Mouse (Mus musculus) midbrain, embryonic 16.5 days (tissue): Measurements from ENCODE around the gene Ubqln4. TPM values are rescaled to one million over a fixed set of nuclear protein-coding genes. Genes with fewer than 3 reads are reported as not detected.

Experiments
- ATAC-seq: fragments of 200-750 bp; cut with Nextera tagmentation; 2 replicates; pipeline ENCODE4 v1.8.0; 2017; ENCODE audit warnings: moderate TSS enrichment
- H3K27ac ChIP-seq: fragments of 300-500 bp; sonication (generic); 2 replicates; pipeline ENCODE4 v1.5.1; 2014; ENCODE audit warnings: mild to moderate bottlenecking, low read length, mixed read lengths
- H3K27me3 ChIP-seq: fragments of 300-500 bp; sonication (generic); 2 replicates; pipeline ENCODE4 v1.6.1; 2014; ENCODE audit warnings: low read depth, low read length, mixed read lengths; ENCODE audit not compliant: control insufficient read depth, insufficient read depth
- H3K36me3 ChIP-seq: fragments of 300-500 bp; sonication (generic); 2 replicates; pipeline ENCODE4 v1.6.1; 2014; ENCODE audit warnings: mild to moderate bottlenecking, low read length, moderate library complexity, mixed read lengths; ENCODE audit not compliant: control insufficient read depth, insufficient read depth
- H3K4me1 ChIP-seq: fragments of 300-500 bp; sonication (generic); 2 replicates; pipeline ENCODE4 v1.6.1; 2014; ENCODE audit warnings: mild to moderate bottlenecking, low read length, mixed read lengths; ENCODE audit not compliant: control insufficient read depth, insufficient read depth
- H3K4me2 ChIP-seq: fragments of 300-500 bp; sonication (generic); 2 replicates; pipeline ENCODE4 v1.6.1; 2014; ENCODE audit warnings: mild to moderate bottlenecking, low read length, mixed read lengths
- H3K4me3 ChIP-seq: fragments of 300-500 bp; sonication (generic); 2 replicates; pipeline ENCODE4 v1.5.1; 2014; ENCODE audit warnings: low read depth, mild to moderate bottlenecking, low read length, moderate library complexity, mixed read lengths
- H3K9ac ChIP-seq: fragments of 300-500 bp; sonication (generic); 2 replicates; pipeline ENCODE4 v1.6.1; 2014; ENCODE audit warnings: low read depth, low read length, mixed read lengths
- H3K9me3 ChIP-seq: fragments of 300-500 bp; sonication (generic); replicated peaks from 2 replicates; pipeline ENCODE4 v1.6.1; 2014; ENCODE audit warnings: mild to moderate bottlenecking, low read length, mixed read lengths; ENCODE audit not compliant: control insufficient read depth, poor library complexity, severe bottlenecking
- WGBS: fragments of 180-500 bp; shearing (Covaris S2); extraction: QIAGEN DNeasy Blood & Tissue Kit; methylation state at CpG from one replicate; pipeline ENCODE4 v1.1.7; 2014; 5-methylcytosine and 5-hydroxymethylcytosine counted together
- polyA plus RNA-seq: library from polyadenylated mRNA; unstranded; fragments of >200 nt; fragmentation: Nextera tagmentation; extraction: Ambion mirVana; gene quantifications from 2 replicates; pipeline ENCODE4 v1.2.1, GENCODE M21; 2015

Gene Ubqln4
- 39.8 and 41.3 TPM in 2 replicates for polyA plus RNA-seq

GRCm38 (mm10) chr3:88553525-88553879, at the start of gene Ubqln4:
TSS of gene Ubqln4 (plus strand) at chr3:88553758.
- H3K4me1 ChIP-seq, result peaks cover 26% of the 10 kb centered on the region
- WGBS, result under 1% methylated on average over 33 of the region's 37 CpGs
- peak within 1 kb of the TSS; percentile 96 for H3K9ac ChIP-seq
- peak; percentile 89 for ATAC-seq
- peaks cover 9% of the 10 kb centered on the region for H3K36me3 ChIP-seq
- H3K4me2 ChIP-seq, result peak within 1 kb of the TSS; percentile 88
- peak within 1 kb of the TSS; percentile 93 for H3K27ac ChIP-seq
- no peaks in the 10 kb centered on the region for H3K27me3 ChIP-seq
- H3K4me3 ChIP-seq, result peak within 1 kb of the TSS; percentile 90
- H3K9me3 ChIP-seq, result no peaks in the 10 kb centered on the region

- no peak overlapping the region for H3K4me3 ChIP-seq
- 48% methylated on average over 8 of the region's 8 CpGs for WGBS
- H3K27me3 ChIP-seq, result no peaks in the 10 kb centered on the region
- ATAC-seq, result no peak
- H3K9me3 ChIP-seq, result no peaks in the 10 kb centered on the region
- H3K9ac ChIP-seq, result no peak overlapping the region
- H3K36me3 ChIP-seq, result no peaks in the 10 kb centered on the region
- H3K27ac ChIP-seq, result no peak overlapping the region
- no peak overlapping the region for H3K4me2 ChIP-seq
- H3K4me1 ChIP-seq, result peaks cover 11% of the 10 kb centered on the region
These were observed 49.4 kb upstream of the Ubqln4 start for GRCm38 (mm10) chr3:88503881-88504746.

GRCm38 (mm10) chr3:88505081-88505480, 48.5 kb upstream of the Ubqln4 start:
- no peak overlapping the region for H3K4me3 ChIP-seq
- no peaks in the 10 kb centered on the region for H3K27me3 ChIP-seq
- H3K9ac ChIP-seq, result no peak overlapping the region
- H3K27ac ChIP-seq, result no peak overlapping the region
- peaks cover 18% of the 10 kb centered on the region for H3K4me1 ChIP-seq
- H3K4me2 ChIP-seq, result no peak overlapping the region
- no peaks in the 10 kb centered on the region for H3K9me3 ChIP-seq
- 70% methylated on average over 6 of the region's 6 CpGs for WGBS
- no peaks in the 10 kb centered on the region for H3K36me3 ChIP-seq
- ATAC-seq, result no peak

- no peaks in the 10 kb centered on the region for H3K27me3 ChIP-seq
- H3K4me1 ChIP-seq, result peaks cover 21% of the 10 kb centered on the region
- no peak overlapping the region for H3K4me2 ChIP-seq
- WGBS, result 62% methylated on average over 7 of the region's 7 CpGs
- H3K4me3 ChIP-seq, result no peak overlapping the region
- H3K27ac ChIP-seq, result no peak overlapping the region
- H3K36me3 ChIP-seq, result no peaks in the 10 kb centered on the region
- H3K9me3 ChIP-seq, result no peaks in the 10 kb centered on the region
- no peak for ATAC-seq
- H3K9ac ChIP-seq, result no peak overlapping the region
These were observed 47.8 kb upstream of the Ubqln4 start for GRCm38 (mm10) chr3:88505765-88506164.

GRCm38 (mm10) chr3:88509250-88509649, 44.3 kb upstream of the Ubqln4 start:
- Histone ChIP-seq H3K36me3 (no peaks in the 10 kb centered on the region), H3K27ac (peak overlapping the region; percentile 91), H3K4me1 (peaks cover 20% of the 10 kb centered on the region), H3K4me3 (peak overlapping the region; percentile 39), H3K27me3 (no peaks in the 10 kb centered on the region), H3K4me2 (peak overlapping the region; percentile 67), H3K9ac (peak overlapping the region; percentile 66), H3K9me3 (no peaks in the 10 kb centered on the region)
- WGBS, result 78% methylated on average over 3 of the region's 3 CpGs
- ATAC-seq, result peak; percentile 21; the same call in 1 of the 2 replicates

- peak within 1 kb of the TSS; percentile 66 for H3K9ac ChIP-seq
- H3K27ac ChIP-seq, result peak within 1 kb of the TSS; percentile 91
- ATAC-seq, result peak; percentile 96
- no peaks in the 10 kb centered on the region for H3K9me3 ChIP-seq
- under 1% methylated on average over 29 of the region's 31 CpGs for WGBS
- H3K27me3 ChIP-seq, result no peaks in the 10 kb centered on the region
- H3K4me3 ChIP-seq, result peak within 1 kb of the TSS; percentile 39
- H3K4me1 ChIP-seq, result peaks cover 20% of the 10 kb centered on the region
- H3K4me2 ChIP-seq, result peak within 1 kb of the TSS; percentile 67
- H3K36me3 ChIP-seq, result no peaks in the 10 kb centered on the region
These were observed 43.7 kb upstream of the Ubqln4 start, which contains the start of gene Lmna for GRCm38 (mm10) chr3:88509692-88510420. TSS of gene Lmna (minus strand) at chr3:88509956.

- Histone ChIP-seq H3K36me3 (no peaks in the 10 kb centered on the region), H3K9ac (peak overlapping the region; percentile 66), H3K4me3 (peak overlapping the region; percentile 39), H3K4me1 (peaks cover 20% of the 10 kb centered on the region), H3K4me2 (peak overlapping the region; percentile 67), H3K9me3 (no peaks in the 10 kb centered on the region), H3K27ac (peak overlapping the region; percentile 91), H3K27me3 (no peaks in the 10 kb centered on the region)
- 50% methylated on average over 13 of the region's 13 CpGs for WGBS
- 0 out of 2 replicates have a peak, but pooled peaks have one; percentile 9 for ATAC-seq
These were observed 42.9 kb upstream of the Ubqln4 start for GRCm38 (mm10) chr3:88510421-88511289.

GRCm38 (mm10) chr3:88511559-88511958, 42.0 kb upstream of the Ubqln4 start:
- no peak overlapping the region for H3K4me2 ChIP-seq
- H3K27ac ChIP-seq, result no peak overlapping the region
- H3K4me3 ChIP-seq, result no peak overlapping the region
- H3K36me3 ChIP-seq, result no peaks in the 10 kb centered on the region
- ATAC-seq, result no peak
- 61% methylated on average over 4 of the region's 4 CpGs for WGBS
- H3K4me1 ChIP-seq, result peaks cover 20% of the 10 kb centered on the region
- H3K9ac ChIP-seq, result no peak overlapping the region
- H3K9me3 ChIP-seq, result no peaks in the 10 kb centered on the region
- H3K27me3 ChIP-seq, result no peaks in the 10 kb centered on the region
